Mouse (Mus musculus) limb, embryonic 13.5 days (tissue): ENCODE measurements around the gene Ahsg. TPM values are rescaled to one million over a fixed set of nuclear protein-coding genes. Genes with fewer than 3 reads are reported as not detected.

Experiments used
- ATAC-seq: fragments of 200-750 bp; cut with Nextera tagmentation; 2 replicates; pipeline ENCODE4 v1.8.0; 2017; ENCODE audit warnings: low read depth, moderate number of reproducible peaks, moderate TSS enrichment; ENCODE audit not compliant: low FRiP score
- H3K27ac ChIP-seq: fragments of 300-500 bp; sonication (generic); 2 replicates; pipeline ENCODE4 v1.5.1; 2015; ENCODE audit warnings: inconsistent platforms, mild to moderate bottlenecking, moderate library complexity
- H3K27me3 ChIP-seq: fragments of 300-500 bp; sonication (generic); 2 replicates; pipeline ENCODE4 v1.6.1; 2015; ENCODE audit warnings: mild to moderate bottlenecking, inconsistent platforms
- H3K36me3 ChIP-seq: fragments of 300-500 bp; sonication (generic); 2 replicates; pipeline ENCODE4 v1.6.1; 2015; ENCODE audit warnings: inconsistent platforms, mild to moderate bottlenecking, moderate library complexity
- H3K4me1 ChIP-seq: fragments of 300-500 bp; sonication (generic); 2 replicates; pipeline ENCODE4 v1.6.1; 2015; ENCODE audit warnings: inconsistent platforms
- H3K4me2 ChIP-seq: fragments of 300-500 bp; sonication (generic); replicated peaks from 2 replicates; pipeline ENCODE4 v1.6.1; 2015; ENCODE audit warnings: inconsistent platforms, mild to moderate bottlenecking, moderate library complexity
- H3K4me3 ChIP-seq: fragments of 300-500 bp; sonication (generic); 2 replicates; pipeline ENCODE4 v1.5.1; 2015; ENCODE audit warnings: moderate library complexity, mild to moderate bottlenecking, inconsistent platforms
- H3K9ac ChIP-seq: fragments of 300-500 bp; sonication (generic); 2 replicates; pipeline ENCODE4 v1.6.1; 2015; ENCODE audit warnings: mild to moderate bottlenecking, inconsistent platforms
- H3K9me3 ChIP-seq: fragments of 300-500 bp; sonication (generic); 2 replicates; pipeline ENCODE4 v1.6.1; 2016; ENCODE audit warnings: inconsistent platforms
- WGBS: fragments of 180-500 bp; shearing (Covaris S2); methylation state at CpG from one replicate; pipeline ENCODE4 v1.1.7; 2015; 5-methylcytosine and 5-hydroxymethylcytosine counted together
- polyA plus RNA-seq: library from polyadenylated mRNA; unstranded; fragments of >200 nt; fragmentation: Nextera tagmentation; extraction: Ambion mirVana; gene quantifications from 2 replicates; pipeline ENCODE4 v1.2.1, GENCODE M21; 2015

Ahsg gene
- polyA plus RNA-seq: 1.4 TPM in 1 of 2 replicates, not detected in the other

DNA sequence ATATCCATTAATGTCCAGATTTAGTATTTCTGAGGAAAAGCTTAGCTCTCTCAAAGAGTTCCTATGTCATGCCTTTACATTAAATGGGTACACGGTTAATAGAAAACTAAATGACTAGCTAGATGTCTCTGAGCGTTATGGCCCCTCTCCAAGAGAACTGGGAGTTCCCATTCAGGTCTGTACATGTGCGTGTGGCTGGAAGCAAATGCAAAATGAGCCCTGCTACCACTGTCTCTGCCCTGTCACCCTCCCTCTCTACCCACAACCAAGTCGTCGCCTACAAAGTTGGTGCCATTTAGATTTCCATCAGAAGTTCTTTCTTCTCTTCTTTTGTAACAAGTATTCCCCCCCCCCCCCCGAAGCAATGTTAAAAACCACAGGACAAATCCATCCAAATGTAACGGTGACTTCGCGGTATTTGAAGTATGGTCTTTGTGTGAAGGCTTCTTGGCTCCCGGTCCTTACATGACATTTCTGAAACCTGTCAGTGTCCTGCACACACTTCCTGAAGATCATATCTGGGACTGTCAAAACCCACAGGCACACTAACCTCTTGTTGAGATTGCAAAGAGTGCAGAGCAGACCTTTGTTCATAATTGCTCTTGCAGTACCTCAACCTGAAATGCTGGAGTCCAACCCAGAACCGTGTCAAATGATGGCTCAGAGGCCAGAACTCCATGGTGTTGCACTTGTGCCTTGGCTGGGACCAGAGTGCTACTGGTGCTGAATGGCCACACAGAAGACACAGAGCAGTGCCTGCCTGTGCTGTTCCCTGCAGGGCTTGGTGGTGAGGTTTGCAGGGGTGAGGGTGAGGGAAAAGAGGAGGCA lies at the start of gene Ahsg:
Gene Ahsg (plus strand): TSS at position 595 of the 828 bp plus-strand sequence.
- Histone ChIP-seq H3K4me1 (no peaks in the 10 kb centered on the region), H3K4me3 (no peak within 1 kb of the TSS), H3K4me2 (no peak within 1 kb of the TSS), H3K36me3 (no peaks in the 10 kb centered on the region), H3K27ac (no peak within 1 kb of the TSS), H3K27me3 (no peaks in the 10 kb centered on the region), H3K9ac (no peak within 1 kb of the TSS), H3K9me3 (no peaks in the 10 kb centered on the region)
- no peak for ATAC-seq
- 83% methylated on average over 11 of the region's 11 CpGs for WGBS

DNA sequence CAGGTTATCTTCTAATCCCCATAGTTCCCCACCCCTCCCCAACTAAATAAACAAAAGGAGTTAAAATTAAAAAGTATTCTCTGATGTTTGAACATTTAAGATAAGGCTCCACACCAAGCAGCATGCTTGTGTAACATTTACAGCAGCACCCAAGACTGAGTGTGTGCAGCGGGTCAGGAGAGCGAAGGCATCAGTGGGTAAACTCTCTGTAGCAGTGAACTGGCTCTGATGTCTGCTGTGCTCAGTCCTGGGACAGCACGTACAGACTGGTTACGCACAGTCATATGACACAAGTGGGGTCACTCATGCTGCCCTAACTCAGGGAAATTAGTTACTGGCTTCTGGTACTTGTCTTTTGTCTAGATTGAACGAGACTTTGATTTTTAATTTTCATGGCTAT lies 48.2 kb upstream of the Ahsg start:
- Histone ChIP-seq H3K27ac (no peak overlapping the region), H3K9me3 (no peaks in the 10 kb centered on the region), H3K4me3 (no peak overlapping the region), H3K4me2 (no peak overlapping the region), H3K27me3 (no peaks in the 10 kb centered on the region), H3K9ac (no peak overlapping the region), H3K36me3 (peaks cover 29% of the 10 kb centered on the region), H3K4me1 (peaks cover 10% of the 10 kb centered on the region)
- 93% methylated on average over 5 of the region's 5 CpGs for WGBS
- no peak for ATAC-seq

DNA sequence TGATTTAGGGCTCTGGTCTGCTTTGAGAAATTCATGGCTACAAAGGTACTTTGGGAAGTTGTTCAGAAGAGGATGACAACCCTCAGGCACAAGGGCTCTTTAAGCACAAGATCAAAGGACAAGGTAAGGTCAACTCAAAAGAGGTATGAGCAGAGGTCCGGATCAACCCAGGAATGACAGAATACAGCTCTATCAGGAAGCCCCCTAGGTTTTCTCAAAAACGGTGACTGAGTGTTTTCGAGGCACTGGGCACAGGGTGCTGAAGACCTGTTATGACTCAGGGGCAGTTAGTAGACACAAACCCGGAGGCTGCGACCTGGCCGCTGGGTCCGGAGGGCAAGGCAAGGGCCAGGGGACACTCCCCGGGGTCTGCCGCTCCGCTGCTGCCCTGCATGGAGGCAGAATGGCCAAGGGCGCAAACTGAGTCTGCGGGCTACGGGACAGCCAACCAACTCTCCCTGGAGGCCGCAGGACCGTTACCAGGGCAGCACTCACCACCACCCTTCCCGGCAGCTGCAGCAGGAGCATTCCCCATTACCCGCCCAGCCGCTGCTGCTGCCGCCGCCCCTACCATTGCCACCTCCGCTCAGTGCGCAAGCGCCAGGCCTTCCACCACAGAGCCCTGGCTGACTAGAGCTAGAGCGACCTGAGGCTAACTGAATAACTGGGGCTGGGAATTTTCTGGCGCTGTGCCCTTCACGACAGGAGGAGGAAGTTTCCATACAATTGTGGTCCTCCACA lies 46.8 kb upstream of the Ahsg start:
- Histone ChIP-seq H3K27ac (peak overlapping the region; percentile 11; the same call in 1 of the 2 replicates), H3K27me3 (no peaks in the 10 kb centered on the region), H3K4me3 (peak overlapping the region; percentile 57), H3K36me3 (peaks cover 22% of the 10 kb centered on the region), H3K9ac (peak overlapping the region; percentile 79), H3K4me1 (peaks cover 10% of the 10 kb centered on the region), H3K9me3 (no peaks in the 10 kb centered on the region), H3K4me2 (peak overlapping the region; percentile 89)
- WGBS: 4% methylated on average over 26 of the region's 26 CpGs
- peak; percentile 96 for ATAC-seq

DNA sequence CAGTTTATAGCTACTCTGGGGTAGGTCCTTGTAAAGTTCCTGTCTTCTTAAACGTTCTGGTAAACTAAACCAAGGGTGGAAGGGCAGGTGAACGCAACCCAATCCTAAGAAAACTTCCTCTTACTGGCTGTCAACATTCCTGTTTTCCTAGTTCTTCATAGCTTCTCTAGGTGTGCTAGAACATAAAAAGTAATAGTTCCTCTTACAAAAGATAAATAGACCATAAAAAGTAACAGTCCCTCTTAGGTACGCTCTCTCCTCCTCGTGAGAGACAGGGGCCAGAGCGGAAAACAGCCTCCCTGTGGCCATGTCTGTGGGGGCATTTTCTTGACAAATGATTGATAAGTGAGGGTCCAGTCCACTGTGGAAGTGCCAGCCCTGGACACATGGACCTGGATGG lies 46.2 kb upstream of the Ahsg start:
- H3K36me3 ChIP-seq: peaks cover 16% of the 10 kb centered on the region
- WGBS: 41% methylated on average over 5 of the region's 5 CpGs
- H3K9ac ChIP-seq: peak overlapping the region; percentile 79; the same call in 1 of the 2 replicates
- H3K4me2 ChIP-seq: peak overlapping the region; percentile 89
- no peak; the same call in 1 of the 2 replicates for ATAC-seq
- H3K4me1 ChIP-seq: peaks cover 10% of the 10 kb centered on the region
- H3K27ac ChIP-seq: peak overlapping the region; percentile 29; the same call in 1 of the 2 replicates
- H3K9me3 ChIP-seq: no peaks in the 10 kb centered on the region
- no peaks in the 10 kb centered on the region for H3K27me3 ChIP-seq
- peak overlapping the region; percentile 57 for H3K4me3 ChIP-seq

DNA sequence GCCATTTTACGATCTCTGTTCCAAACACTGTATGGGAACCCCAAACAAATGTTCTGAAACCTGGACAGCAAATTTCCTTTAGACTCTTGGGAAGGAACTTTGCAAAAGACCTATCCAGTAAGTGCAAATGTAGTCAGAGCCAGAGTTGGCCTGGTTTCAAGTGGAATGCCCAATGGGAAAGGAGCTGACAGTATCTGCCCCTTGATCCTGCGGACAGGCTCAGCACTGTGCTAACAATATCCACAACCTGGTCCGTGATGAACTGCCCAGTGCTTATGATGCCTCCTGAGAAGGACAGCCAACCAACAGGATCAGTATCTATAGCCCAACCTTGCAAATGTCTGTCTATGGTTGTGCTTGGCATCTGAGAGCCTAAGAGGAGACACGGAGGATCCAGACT lies 45.6 kb upstream of the Ahsg start:
- H3K9me3 ChIP-seq: no peaks in the 10 kb centered on the region
- no peak for ATAC-seq
- H3K9ac ChIP-seq: no peak overlapping the region
- peaks cover 10% of the 10 kb centered on the region for H3K4me1 ChIP-seq
- 86% methylated on average over 4 of the region's 4 CpGs for WGBS
- H3K27ac ChIP-seq: no peak overlapping the region
- H3K4me2 ChIP-seq: no peak overlapping the region
- no peak overlapping the region for H3K4me3 ChIP-seq
- peaks cover 13% of the 10 kb centered on the region for H3K36me3 ChIP-seq
- no peaks in the 10 kb centered on the region for H3K27me3 ChIP-seq

DNA sequence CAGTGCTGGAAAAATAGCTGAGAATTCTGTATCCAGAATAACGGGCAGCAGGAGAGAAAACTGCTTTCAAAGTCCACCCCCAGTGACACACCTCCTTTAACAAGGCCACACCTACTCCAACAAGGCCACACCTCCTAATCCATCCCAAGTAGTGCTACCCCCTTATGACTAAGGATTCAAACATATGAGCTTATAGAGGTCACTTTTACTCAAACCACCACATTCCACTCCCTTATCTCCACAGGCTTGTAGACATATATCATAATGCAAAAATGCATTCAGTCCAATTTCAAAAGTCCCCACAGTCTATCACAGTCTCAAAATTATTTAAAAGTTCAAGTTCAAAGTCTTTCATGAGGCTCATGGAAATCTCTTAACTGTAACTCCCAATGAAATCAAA lies 43.4 kb upstream of the Ahsg start:
- Histone ChIP-seq H3K9ac (no peak overlapping the region), H3K27ac (no peak overlapping the region), H3K4me1 (peaks cover 10% of the 10 kb centered on the region), H3K27me3 (no peaks in the 10 kb centered on the region), H3K36me3 (no peaks in the 10 kb centered on the region), H3K9me3 (no peaks in the 10 kb centered on the region), H3K4me2 (no peak overlapping the region), H3K4me3 (no peak overlapping the region)
- WGBS: 87% methylated on average over 1 of the region's 1 CpGs
- ATAC-seq: no peak

DNA sequence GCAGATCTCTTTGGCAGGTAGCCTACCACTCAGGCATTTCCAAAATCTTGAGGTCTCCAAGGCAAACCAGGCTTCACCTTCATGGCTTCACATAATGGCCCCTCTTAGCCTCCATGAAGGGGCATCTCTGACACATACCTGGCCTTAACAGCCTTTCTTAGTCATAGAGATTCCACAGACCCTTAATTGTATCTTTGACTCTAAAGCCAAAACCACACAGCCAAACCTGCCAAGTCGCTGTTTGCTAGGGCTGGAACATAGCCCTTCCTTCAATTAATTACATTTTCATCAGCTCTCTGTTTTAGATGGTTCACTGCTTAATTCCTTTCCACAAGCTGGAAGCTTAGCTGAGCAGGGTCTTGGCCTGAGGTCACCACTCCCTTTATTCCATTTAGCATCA lies 42.7 kb upstream of the Ahsg start:
- Histone ChIP-seq H3K27me3 (no peaks in the 10 kb centered on the region), H3K27ac (no peak overlapping the region), H3K4me1 (peaks cover 10% of the 10 kb centered on the region), H3K4me3 (no peak overlapping the region), H3K9ac (no peak overlapping the region), H3K36me3 (no peaks in the 10 kb centered on the region; the same call in 1 of the 2 replicates), H3K4me2 (no peak overlapping the region), H3K9me3 (no peaks in the 10 kb centered on the region)
- 83% methylated on average over 1 of the region's 1 CpGs for WGBS
- ATAC-seq: no peak

DNA sequence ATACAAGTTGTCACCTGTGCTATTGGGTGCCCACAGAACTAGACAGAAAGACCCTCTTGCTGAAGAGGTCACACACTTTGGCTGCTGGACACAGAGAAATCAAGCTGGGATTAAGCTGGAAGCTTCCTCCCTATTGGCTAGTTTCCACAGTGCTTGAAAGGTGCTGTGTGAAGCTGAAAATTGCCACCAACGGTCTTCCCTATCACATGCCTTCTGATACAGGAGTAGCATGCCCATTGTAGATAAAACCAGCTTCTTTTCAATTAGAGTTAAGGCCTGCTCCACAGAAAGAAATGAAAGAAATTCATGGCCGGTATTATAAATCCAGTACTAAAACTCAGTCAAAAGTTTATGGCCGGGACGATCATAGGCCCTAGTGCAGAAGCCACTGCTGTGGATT lies 38.4 kb upstream of the Ahsg start:
- Histone ChIP-seq H3K27me3 (no peaks in the 10 kb centered on the region), H3K9ac (no peak overlapping the region)
- 93% methylated on average over 4 of the region's 4 CpGs for WGBS

DNA sequence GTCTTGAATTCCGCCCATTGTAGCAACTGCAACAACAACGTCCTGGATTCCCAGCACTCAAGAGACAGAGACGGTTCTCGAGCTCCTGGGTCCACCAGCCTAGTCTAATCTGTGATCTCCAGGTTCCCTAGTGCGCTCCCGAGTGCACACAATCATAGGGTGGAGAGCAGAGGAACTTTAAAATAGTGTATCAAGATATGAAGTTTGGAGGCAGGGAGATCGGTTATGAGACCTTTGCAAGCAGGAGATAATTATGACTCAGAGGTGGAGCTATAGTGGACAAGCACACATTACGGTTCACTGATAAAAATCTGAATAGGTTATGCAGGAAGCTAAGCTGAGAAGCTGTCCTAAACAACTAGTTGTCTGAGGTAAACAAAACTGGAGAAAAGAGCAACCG lies 34.3 kb upstream of the Ahsg start:
- 11% methylated on average over 9 of the region's 9 CpGs for WGBS
- peaks cover 13% of the 10 kb centered on the region for H3K4me1 ChIP-seq
- H3K9me3 ChIP-seq: no peaks in the 10 kb centered on the region

More for the DNA sequence above, 38.4 kb upstream of the Ahsg start:
- no peak for ATAC-seq
- H3K4me3 ChIP-seq: no peak overlapping the region
- H3K4me1 ChIP-seq: peaks cover 4% of the 10 kb centered on the region
- peaks cover 3% of the 10 kb centered on the region for H3K36me3 ChIP-seq
- H3K4me2 ChIP-seq: no peak overlapping the region
- no peak overlapping the region for H3K27ac ChIP-seq
- no peaks in the 10 kb centered on the region for H3K9me3 ChIP-seq

DNA sequence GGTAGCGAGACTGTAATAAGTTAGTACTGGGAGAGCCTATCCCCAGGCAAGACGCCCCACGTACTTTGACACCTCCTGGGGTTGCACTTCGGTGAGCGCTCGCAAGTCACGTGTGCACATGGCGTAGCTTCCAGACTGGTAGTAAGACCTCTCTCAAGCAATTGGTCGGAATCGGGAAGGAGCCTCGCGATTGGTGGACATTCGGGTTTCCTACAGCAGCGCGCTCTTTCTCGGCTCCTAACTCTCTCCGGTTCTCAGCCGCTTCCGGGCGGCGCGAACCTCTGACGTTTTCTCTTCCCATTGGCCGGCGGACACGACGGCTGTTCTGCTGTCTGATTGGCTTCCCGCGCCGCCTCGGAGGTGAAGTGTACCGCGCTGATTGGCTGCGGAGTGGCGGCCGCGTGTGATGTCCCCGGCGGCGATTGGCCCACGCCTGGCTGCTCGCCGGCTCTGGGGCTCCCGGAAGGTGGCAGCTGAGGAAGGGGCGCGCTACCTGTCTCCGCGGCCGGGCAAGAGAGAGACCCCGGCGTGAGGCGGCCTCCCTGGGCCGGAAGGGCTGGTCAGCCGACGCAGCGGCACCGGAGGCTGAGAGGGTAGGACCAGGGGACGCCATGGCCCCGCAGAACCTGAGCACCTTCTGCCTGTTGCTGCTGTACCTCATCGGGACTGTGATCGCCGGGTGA lies 33.5 kb upstream of the Ahsg start, which contains the start of the genes Tbccd1 and Dnajb11:
Gene Tbccd1 (minus strand): TSS at position 239 of the 683 bp plus-strand sequence.
Gene Dnajb11 (plus strand): TSS at position 415 of the 683 bp plus-strand sequence.
- H3K9me3 ChIP-seq: no peaks in the 10 kb centered on the region
- H3K27me3 ChIP-seq: no peaks in the 10 kb centered on the region
- under 1% methylated on average over 62 of the region's 62 CpGs for WGBS
- ATAC-seq: peak; percentile 100
- peak within 1 kb of the TSS; percentile 96 for H3K4me3 ChIP-seq
- peaks cover 5% of the 10 kb centered on the region for H3K36me3 ChIP-seq
- H3K4me1 ChIP-seq: peaks cover 13% of the 10 kb centered on the region
- peak within 1 kb of the TSS; percentile 58; the same call in 1 of the 2 replicates for H3K27ac ChIP-seq
- H3K9ac ChIP-seq: peak within 1 kb of the TSS; percentile 93
- H3K4me2 ChIP-seq: peak within 1 kb of the TSS; percentile 90

More for the DNA sequence above, 34.3 kb upstream of the Ahsg start:
- no peak for ATAC-seq
- peak overlapping the region; percentile 96 for H3K4me3 ChIP-seq
- H3K4me2 ChIP-seq: peak overlapping the region; percentile 85
- no peaks in the 10 kb centered on the region for H3K27me3 ChIP-seq
- 0 out of 2 replicates have a peak overlapping the region, but pooled peaks have one; percentile 52 for H3K27ac ChIP-seq
- H3K36me3 ChIP-seq: peaks cover 3% of the 10 kb centered on the region
- H3K9ac ChIP-seq: peak overlapping the region; percentile 72

DNA sequence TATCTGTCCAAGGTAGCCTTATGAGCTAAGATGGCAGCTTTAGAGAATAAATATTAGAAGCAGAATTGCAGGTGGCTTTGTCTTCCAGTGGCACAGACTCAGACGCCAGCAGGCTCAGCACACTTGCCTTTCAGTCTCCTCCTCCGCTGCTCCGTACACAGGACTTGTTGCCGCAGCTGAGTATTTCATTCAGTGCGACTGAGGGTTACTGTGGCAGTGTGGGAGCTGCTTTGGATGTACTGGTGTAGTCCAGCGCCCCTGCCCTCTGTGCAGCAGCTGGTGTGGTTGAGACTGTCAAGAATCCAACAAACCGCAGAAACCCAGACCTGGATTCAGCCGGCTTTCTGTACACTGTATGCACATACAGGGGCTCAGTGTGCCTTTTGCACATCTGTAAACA lies 18.7 kb upstream of the Ahsg start:
- ATAC-seq: no peak
- Histone ChIP-seq H3K4me2 (no peak overlapping the region), H3K9me3 (no peaks in the 10 kb centered on the region), H3K27me3 (no peaks in the 10 kb centered on the region), H3K4me3 (no peak overlapping the region), H3K9ac (no peak overlapping the region), H3K4me1 (no peaks in the 10 kb centered on the region), H3K27ac (no peak overlapping the region), H3K36me3 (peaks cover 62% of the 10 kb centered on the region)
- 96% methylated on average over 8 of the region's 8 CpGs for WGBS
